Mouse (Mus musculus) spleen, embryonic (tissue): Measurements from ENCODE around the gene Klhl10.

Source experiments
- CTCF ChIA-PET: fragments of 350-600 bp; sonication (Branson Sonifier 250); formaldehyde crosslinking; loops from one replicate; lab custom pipeline; 2022; lab: Charles Lee

The Klhl10 gene

GRCm38 (mm10) chr11:100457247-100457646 is 15.5 kb downstream of the Klhl10 start:
- CTCF ChIA-PET: interaction anchor here (0.7 kb wide), 1 partner anchor 8 kb away, joined by 15 read pairs; no protein-coding TSS in a partner anchor

GRCm38 (mm10) chr11:100457711-100458110 is 16.0 kb downstream of the Klhl10 start:
- CTCF ChIA-PET: interaction anchor here (0.6 kb wide), 1 partner anchor 676 kb away, joined by 6 read pairs; no protein-coding TSS in a partner anchor

- CTCF ChIA-PET: no interaction called here
Measured at GRCm38 (mm10) chr11:100462699-100463098, 21.0 kb downstream of the Klhl10 start.

GRCm38 (mm10) chr11:100465229-100465792 is 23.6 kb downstream of the Klhl10 start:
- CTCF ChIA-PET: interaction anchor here (0.7 kb wide), 1 partner anchor 9 kb away, joined by 15 read pairs; no protein-coding TSS in a partner anchor

GRCm38 (mm10) chr11:100465833-100466232 is 24.1 kb downstream of the Klhl10 start:
- CTCF ChIA-PET: interaction anchor here (0.7 kb wide), 1 partner anchor 9 kb away, joined by 15 read pairs; no protein-coding TSS in a partner anchor

- CTCF ChIA-PET: no interaction called here
Measured at GRCm38 (mm10) chr11:100471352-100472196, 29.9 kb downstream of the Klhl10 start.

GRCm38 (mm10) chr11:100472197-100472934 is 30.6 kb downstream of the Klhl10 start, which contains the start of gene Klhl11:
Klhl11 (minus strand) TSS chr11:100472741.
- CTCF ChIA-PET: no interaction called here

- CTCF ChIA-PET: no interaction called here
Measured at GRCm38 (mm10) chr11:100472935-100473295, 31.2 kb downstream of the Klhl10 start.

- CTCF ChIA-PET: no interaction called here
Measured at GRCm38 (mm10) chr11:100476281-100476680, 34.6 kb downstream of the Klhl10 start.

GRCm38 (mm10) chr11:100479152-100479551 is 37.4 kb downstream of the Klhl10 start:
- CTCF ChIA-PET: no interaction called here

GRCm38 (mm10) chr11:100484461-100484860 is 42.7 kb downstream of the Klhl10 start:
- CTCF ChIA-PET: no interaction called here

GRCm38 (mm10) chr11:100485801-100486538 is 44.3 kb downstream of the Klhl10 start:
- CTCF ChIA-PET: interaction anchor here (0.7 kb wide), 1 partner anchor 71 kb away, joined by 3 read pairs; no protein-coding TSS in a partner anchor

- CTCF ChIA-PET: interaction anchor here (1.1 kb wide), 1 partner anchor 65 kb away, joined by 3 read pairs; no protein-coding TSS in a partner anchor
Measured at GRCm38 (mm10) chr11:100490951-100491350, 49.2 kb downstream of the Klhl10 start.

GRCm38 (mm10) chr11:100493771-100494170 is 52.1 kb downstream of the Klhl10 start:
- CTCF ChIA-PET: no interaction called here

- CTCF ChIA-PET: no interaction called here
Measured at GRCm38 (mm10) chr11:100500241-100500640, 58.5 kb downstream of the Klhl10 start.

- CTCF ChIA-PET: interaction anchor here (0.6 kb wide), 1 partner anchor 1335 kb away, joined by 3 read pairs; no protein-coding TSS in a partner anchor
Measured at GRCm38 (mm10) chr11:100500651-100501050, 58.9 kb downstream of the Klhl10 start.

- CTCF ChIA-PET: interaction anchor here (0.6 to 1.0 kb wide), 2 partner anchors 58 to 1335 kb away, joined by 3 read pairs; no protein-coding TSS in a partner anchor
Measured at GRCm38 (mm10) chr11:100501321-100501720, 59.6 kb downstream of the Klhl10 start.

- CTCF ChIA-PET: no interaction called here
Measured at GRCm38 (mm10) chr11:100504990-100505660, 63.4 kb downstream of the Klhl10 start.

GRCm38 (mm10) chr11:100505997-100506396 is 64.3 kb downstream of the Klhl10 start:
- CTCF ChIA-PET: no interaction called here
